Mouse (Mus musculus) C2C12 (cell line): ENCODE results near the gene Hspa4. TPM values are rescaled to one million over a fixed set of nuclear protein-coding genes. Genes with fewer than 3 reads are reported as not detected.

Experiments
- H3K27me3 ChIP-seq: one replicate; pipeline ENCODE4 v1.6.1; 2011; ENCODE audit not compliant: control insufficient read depth, insufficient read depth, insufficient read length
- H3K36me3 ChIP-seq: one replicate; pipeline ENCODE4 v1.6.1; 2011; ENCODE audit not compliant: control insufficient read depth, insufficient read depth
- H3K4me3 ChIP-seq: one replicate; pipeline ENCODE4 v1.5.1; 2011; ENCODE audit warnings: mild to moderate bottlenecking, control low read depth; ENCODE audit not compliant: poor library complexity, insufficient read depth, severe bottlenecking
- H3K79me2 ChIP-seq: one replicate; pipeline ENCODE4 v1.6.1; 2011; ENCODE audit not compliant: control insufficient read depth, insufficient read depth
- H3K79me3 ChIP-seq: one replicate; pipeline ENCODE4 v1.6.1; 2011; ENCODE audit warnings: low read depth, control low read depth
- H3ac ChIP-seq: one replicate; pipeline ENCODE3; 2011; ENCODE audit warnings: low read depth; ENCODE audit not compliant: control insufficient read depth, insufficient read length
- CEBPB ChIP-seq: IDR thresholded peaks from one replicate; pipeline ENCODE4 v1.6.1; 2011; ENCODE audit warnings: low read depth, mild to moderate bottlenecking, control low read depth, moderate library complexity
- CTCF ChIP-seq: IDR thresholded peaks from one replicate; pipeline ENCODE4 v1.5.1; 2011; ENCODE audit not compliant: control insufficient read depth, insufficient read depth, insufficient read length
- FOSL1 ChIP-seq: IDR thresholded peaks from one replicate; pipeline ENCODE4 v1.8.0; 2011; ENCODE audit warnings: mild to moderate bottlenecking, low read length; ENCODE audit not compliant: poor library complexity, insufficient read depth, severe bottlenecking
- MAX ChIP-seq: IDR thresholded peaks from one replicate; pipeline ENCODE4 v1.6.1; 2011; ENCODE audit warnings: mild to moderate bottlenecking, control low read depth
- MYOD1 ChIP-seq: IDR thresholded peaks from one replicate; pipeline ENCODE4 v1.6.1; 2011; ENCODE audit warnings: low read depth; ENCODE audit not compliant: control insufficient read depth, insufficient read length
- MYOG ChIP-seq: IDR thresholded peaks from one replicate; pipeline ENCODE4 v1.6.1; 2011; ENCODE audit not compliant: control insufficient read depth, insufficient read length; ENCODE audit errors: extremely low read depth
- USF1 ChIP-seq: IDR thresholded peaks from one replicate; pipeline ENCODE4 v1.6.1; 2011; ENCODE audit warnings: low read depth, mild to moderate bottlenecking, control low read depth, moderate library complexity
- polyA plus RNA-seq: library from polyadenylated mRNA; unstranded; fragments of >200 nt; fragmentation: generic; extraction: Trizol; gene quantifications from one replicate; pipeline ENCODE4 v1.2.1, GENCODE M21; 2012; ENCODE audit warnings: missing spikeins

Hspa4 gene
- polyA plus RNA-seq, 1 experiment = 112 TPM

- H3K79me2 ChIP-seq = no peaks in the 10 kb centered on the region
- H3K4me3 ChIP-seq = no peak overlapping the region
- no peaks in the 10 kb centered on the region for H3K79me3 ChIP-seq
- no peaks in the 10 kb centered on the region for H3K36me3 ChIP-seq
- TF ChIP-seq CTCF = no peak
- TF ChIP-seq USF1 = no peak
- TF ChIP-seq CEBPB = no peak
- no peak for TF ChIP-seq MAX
- no peak for TF ChIP-seq FOSL1
- no peak for TF ChIP-seq MYOD1
- no peak for TF ChIP-seq MYOG
- no peak overlapping the region for H3ac ChIP-seq
- no peaks in the 10 kb centered on the region for H3K27me3 ChIP-seq
These were observed 11.1 kb upstream of the Hspa4 start for GRCm38 (mm10) chr11:53311385-53311784.

- TF ChIP-seq USF1 (no peak), CEBPB (peak; percentile 75)
- Histone ChIP-seq H3K79me2 (no peaks in the 10 kb centered on the region), H3K27me3 (no peaks in the 10 kb centered on the region), H3K79me3 (no peaks in the 10 kb centered on the region), H3ac (no peak overlapping the region), H3K36me3 (no peaks in the 10 kb centered on the region), H3K4me3 (no peak overlapping the region)
These were observed 8.6 kb upstream of the Hspa4 start for GRCm38 (mm10) chr11:53308884-53309310.

- Histone ChIP-seq H3K27me3 (no peaks in the 10 kb centered on the region), H3K79me3 (no peaks in the 10 kb centered on the region), H3K4me3 (no peak overlapping the region), H3K36me3 (no peaks in the 10 kb centered on the region), H3ac (no peak overlapping the region), H3K79me2 (no peaks in the 10 kb centered on the region)
- TF ChIP-seq CTCF = no peak
- TF ChIP-seq CEBPB = no peak
- no peak for TF ChIP-seq MAX
- no peak for TF ChIP-seq USF1
- TF ChIP-seq MYOG = no peak
- TF ChIP-seq MYOD1 = no peak
- TF ChIP-seq FOSL1 = no peak
These were observed 8.1 kb upstream of the Hspa4 start for GRCm38 (mm10) chr11:53308251-53308864.

GRCm38 (mm10) chr11:53307558-53308065 is 7.4 kb upstream of the Hspa4 start:
- TF ChIP-seq CTCF (no peak), CEBPB (no peak), USF1 (no peak), MYOD1 (no peak), MAX (no peak), FOSL1 (no peak), MYOG (no peak)
- H3K4me3 ChIP-seq = no peak overlapping the region

GRCm38 (mm10) chr11:53306965-53307364 is 6.7 kb upstream of the Hspa4 start:
- H3ac ChIP-seq = no peak overlapping the region
- no peaks in the 10 kb centered on the region for H3K79me3 ChIP-seq
- TF ChIP-seq MYOG (no peak), CEBPB (no peak), FOSL1 (no peak), CTCF (no peak), USF1 (no peak), MAX (no peak), MYOD1 (no peak)
- no peaks in the 10 kb centered on the region for H3K79me2 ChIP-seq
- H3K27me3 ChIP-seq = no peaks in the 10 kb centered on the region
- H3K36me3 ChIP-seq = no peaks in the 10 kb centered on the region
- no peak overlapping the region for H3K4me3 ChIP-seq

More at GRCm38 (mm10) chr11:53307558-53308065, 7.4 kb upstream of the Hspa4 start:
- no peaks in the 10 kb centered on the region for H3K79me3 ChIP-seq
- H3K36me3 ChIP-seq = no peaks in the 10 kb centered on the region
- no peak overlapping the region for H3ac ChIP-seq
- H3K27me3 ChIP-seq = no peaks in the 10 kb centered on the region
- no peaks in the 10 kb centered on the region for H3K79me2 ChIP-seq
